Mouse (Mus musculus): ENCODE results near the gene 5830411N06Rik. TPM values are rescaled to one million over a fixed set of nuclear protein-coding genes. Genes with fewer than 3 reads are reported as not detected.

5830411N06Rik gene
- not detected for polyA plus RNA-seq (2021)

DNA sequence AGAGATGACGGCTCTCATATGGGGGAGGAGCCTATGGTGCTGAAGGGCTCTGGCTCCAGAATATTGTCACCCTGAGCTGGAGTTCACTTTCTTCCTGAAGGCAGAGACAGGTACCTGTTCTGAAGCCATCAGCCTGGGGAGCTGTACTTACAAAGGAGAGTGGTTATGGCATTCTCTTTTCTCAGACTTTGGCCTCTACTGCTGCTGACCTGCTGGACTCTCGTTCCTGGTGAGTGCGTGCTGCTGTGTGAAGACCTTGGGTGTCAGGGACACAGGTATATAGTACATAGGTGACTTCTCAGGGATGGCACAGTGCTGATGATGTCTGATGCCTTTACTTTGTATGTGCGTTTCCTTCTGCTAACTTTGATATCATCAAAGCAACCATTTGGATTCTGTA, at the start of gene 5830411N06Rik:
TSS of gene 5830411N06Rik (plus strand) at position 69 of the 400 bp plus-strand sequence.
- in situ Hi-C loops (cut with MboI; ENCODE audit: low pct_unique_long_range_greater_than_20kb), result no loop called here
- DNase-seq (ENCODE audit: low read depth, low spot score), result no peak
- no peaks in the 10 kb centered on the region for H3K27me3 ChIP-seq
- no peak for TF ChIP-seq CTCF (IDR thresholded peaks at IDR 0.05)
- ChIA-PET POLR2A (interaction anchor here (0.5 kb wide), 1 partner anchor 583 kb away, joined by 3 read pairs; no protein-coding TSS in a partner anchor), CTCF (no interaction called here)
- ATAC-seq, result no peak

DNA sequence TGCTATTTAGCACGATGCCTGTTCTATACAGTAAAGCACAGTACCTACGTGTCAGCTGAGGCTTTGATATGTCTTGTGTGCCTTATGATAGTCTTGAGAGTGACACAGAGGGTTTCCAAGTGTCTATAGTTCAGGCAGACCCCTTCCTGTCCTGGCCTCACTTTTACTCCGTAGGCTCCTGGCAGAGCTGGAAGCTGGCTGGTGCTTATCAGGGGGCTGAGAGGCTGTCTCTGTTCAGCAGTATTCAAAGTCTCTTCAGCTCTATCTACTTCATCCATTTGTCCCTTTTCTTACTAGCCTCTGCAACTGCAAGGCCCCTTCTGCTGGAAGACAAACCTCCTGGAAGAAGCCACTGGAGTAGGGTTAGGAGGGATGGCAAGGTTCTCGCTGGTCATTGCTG, 46.0 kb upstream of the 5830411N06Rik start:
- in situ Hi-C loops (cut with MboI; ENCODE audit: low pct_unique_long_range_greater_than_20kb), result no loop called here
- CTCF ChIA-PET, result no interaction called here

DNA sequence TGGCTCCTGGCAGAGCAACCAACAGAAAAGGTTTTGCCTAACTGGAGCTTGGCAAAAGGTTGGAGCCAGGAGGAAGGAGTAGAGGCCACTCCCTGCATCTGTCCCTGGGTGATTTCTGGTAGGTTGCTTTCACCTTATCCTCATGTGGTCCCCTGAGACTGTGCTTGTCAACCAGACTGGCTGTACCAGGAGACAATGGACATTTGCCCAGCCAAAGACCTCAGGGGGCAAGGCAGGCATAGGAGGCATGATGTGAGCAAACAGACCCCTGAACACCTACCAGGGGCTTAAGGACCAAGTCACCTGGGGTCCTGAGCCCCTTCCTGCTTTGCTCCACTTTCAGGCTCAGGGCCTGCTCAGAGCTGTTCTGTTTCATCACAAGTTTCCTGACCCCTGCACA, 41.2 kb upstream of the 5830411N06Rik start, which contains the start of gene Olfr524:
TSS of gene Olfr524 (minus strand) at position 101 of the 400 bp plus-strand sequence.
- ATAC-seq (no peak), DNase-seq (ENCODE audit: low read depth, low spot score) (no peak)

More for the DNA sequence above, 46.0 kb upstream of the 5830411N06Rik start:
- ATAC-seq (no peak), DNase-seq (ENCODE audit: low read depth, low spot score) (no peak)
- no peaks in the 10 kb centered on the region for H3K27me3 ChIP-seq
- POLR2A ChIA-PET, result no interaction called here
- no peak for TF ChIP-seq CTCF (IDR thresholded peaks at IDR 0.05)

DNA sequence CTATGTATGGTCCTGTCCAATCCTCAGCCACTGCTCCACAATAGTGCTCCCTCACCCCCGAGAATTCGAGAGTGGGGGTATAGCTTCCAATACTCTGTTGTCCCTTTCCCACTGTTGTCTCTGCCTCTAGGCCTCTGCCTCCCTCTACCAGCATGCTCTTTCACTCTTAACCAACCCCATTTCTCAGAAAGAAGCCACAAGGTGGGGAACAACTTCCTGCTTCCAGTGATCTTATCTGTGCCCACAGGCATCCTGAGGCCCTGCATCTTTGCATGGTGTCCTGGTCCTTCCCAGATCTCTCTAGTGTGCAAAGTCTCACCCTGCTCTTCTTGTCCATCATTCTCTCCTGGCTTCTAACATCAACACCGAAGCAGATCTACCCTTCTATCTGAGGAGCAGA, 40.2 kb upstream of the 5830411N06Rik start:
- CTCF ChIA-PET, result interaction anchor here (3.3 kb wide), 1 partner anchor 19 kb away, joined by 11 read pairs; no protein-coding TSS in a partner anchor
- TF ChIP-seq CTCF (IDR thresholded peaks at IDR 0.05), result no peak
- in situ Hi-C loops (cut with MboI; ENCODE audit: low pct_unique_long_range_greater_than_20kb), result no loop called here

More for the DNA sequence above, 41.2 kb upstream of the 5830411N06Rik start, which contains the start of gene Olfr524:
- no peak for TF ChIP-seq CTCF (IDR thresholded peaks at IDR 0.05)
- in situ Hi-C loops (cut with MboI; ENCODE audit: low pct_unique_long_range_greater_than_20kb), result no loop called here
- ChIA-PET POLR2A (no interaction called here), CTCF (interaction anchor here (3.3 kb wide), 1 partner anchor 18 kb away, joined by 11 read pairs; no protein-coding TSS in a partner anchor)
- peaks cover 9% of the 10 kb centered on the region for H3K27me3 ChIP-seq

DNA sequence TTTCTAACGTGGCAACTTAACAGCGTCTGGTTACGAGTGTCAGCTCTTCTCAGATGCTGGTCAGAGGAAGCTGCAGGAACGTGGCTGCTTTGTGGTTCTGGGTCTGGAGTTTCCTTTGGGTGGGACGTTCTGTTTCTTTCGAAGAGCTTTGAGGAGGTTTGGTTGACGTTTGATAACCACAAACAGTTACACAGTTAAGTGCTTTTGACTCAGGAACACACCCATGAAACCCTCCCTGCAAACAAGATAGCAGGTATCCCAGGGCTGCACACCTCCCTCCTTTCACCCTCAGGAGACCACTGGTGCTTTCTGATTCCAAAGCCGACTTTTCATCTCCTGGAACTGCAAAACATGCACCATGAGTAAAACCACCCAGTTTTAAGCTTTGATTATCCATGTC, 38.9 kb upstream of the 5830411N06Rik start:
- no peak for ATAC-seq
- TF ChIP-seq CTCF (IDR thresholded peaks at IDR 0.05), result no peak
- DNase-seq (ENCODE audit: low read depth, low spot score), result no peak
- CTCF ChIA-PET, result interaction anchor here (3.3 kb wide), 1 partner anchor 20 kb away, joined by 11 read pairs; no protein-coding TSS in a partner anchor
- POLR2A ChIA-PET, result no interaction called here
- H3K27me3 ChIP-seq, result peaks cover 9% of the 10 kb centered on the region
- in situ Hi-C loops (cut with MboI; ENCODE audit: low pct_unique_long_range_greater_than_20kb), result no loop called here

More for the DNA sequence above, 40.2 kb upstream of the 5830411N06Rik start:
- POLR2A ChIA-PET, result no interaction called here
- ATAC-seq (no peak), DNase-seq (ENCODE audit: low read depth, low spot score) (no peak)
- H3K27me3 ChIP-seq, result peaks cover 9% of the 10 kb centered on the region

DNA sequence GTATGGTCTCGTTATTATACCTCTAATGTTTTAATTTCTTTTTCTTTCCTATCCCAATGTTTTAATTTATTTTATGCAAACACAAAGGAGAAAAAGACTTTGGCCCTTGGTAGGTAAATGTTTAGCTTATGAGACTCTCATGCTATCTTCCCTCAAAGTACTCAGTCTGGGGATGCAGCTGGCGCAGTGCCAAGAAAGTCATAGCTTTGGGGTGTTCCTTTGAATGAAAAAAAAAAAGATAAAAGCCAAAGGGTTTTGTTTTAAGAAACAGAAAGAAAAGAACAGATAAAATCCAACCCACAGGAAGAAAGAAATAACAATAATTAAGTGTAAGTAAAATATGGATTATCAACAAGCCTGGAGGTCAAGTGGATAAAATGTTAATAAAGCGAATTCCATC, 38.4 kb upstream of the 5830411N06Rik start:
- ChIA-PET POLR2A (no interaction called here), CTCF (interaction anchor here (3.3 kb wide), 1 partner anchor 21 kb away, joined by 11 read pairs; no protein-coding TSS in a partner anchor)
- H3K27me3 ChIP-seq, result peaks cover 9% of the 10 kb centered on the region
- in situ Hi-C loops (cut with MboI; ENCODE audit: low pct_unique_long_range_greater_than_20kb), result no loop called here
- DNase-seq (ENCODE audit: low read depth, low spot score) (no peak), ATAC-seq (no peak)
- TF ChIP-seq CTCF (IDR thresholded peaks at IDR 0.05), result no peak

DNA sequence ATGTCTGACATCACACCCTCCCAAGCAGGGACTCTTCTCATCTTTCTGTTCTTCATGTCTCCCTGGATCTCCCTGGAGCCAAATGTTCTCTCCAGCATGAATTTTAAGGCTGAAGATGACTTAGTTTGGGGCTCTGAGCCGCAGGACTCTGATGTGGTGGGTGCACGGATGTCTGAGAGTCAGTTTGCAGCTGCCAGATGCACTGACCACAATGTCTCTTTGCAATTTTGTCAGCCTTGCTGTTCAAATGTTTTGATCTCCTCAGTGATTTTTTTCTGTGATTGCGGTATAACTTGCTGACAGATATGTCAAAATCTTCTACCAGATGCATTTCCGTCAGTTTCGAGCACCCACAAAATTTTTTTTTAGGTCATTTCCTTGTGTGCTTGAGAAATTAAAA, 33.2 kb upstream of the 5830411N06Rik start:
- no peak for DNase-seq (ENCODE audit: low read depth, low spot score)
- ATAC-seq, result no peak
- POLR2A ChIA-PET, result no interaction called here
- TF ChIP-seq CTCF (IDR thresholded peaks at IDR 0.05), result no peak
- CTCF ChIA-PET, result interaction anchor here (1.4 kb wide), 1 partner anchor 73 kb away, joined by 3 read pairs; no protein-coding TSS in a partner anchor
- in situ Hi-C loops (cut with MboI; ENCODE audit: low pct_unique_long_range_greater_than_20kb), result no loop called here
- H3K27me3 ChIP-seq, result peaks cover 12% of the 10 kb centered on the region

DNA sequence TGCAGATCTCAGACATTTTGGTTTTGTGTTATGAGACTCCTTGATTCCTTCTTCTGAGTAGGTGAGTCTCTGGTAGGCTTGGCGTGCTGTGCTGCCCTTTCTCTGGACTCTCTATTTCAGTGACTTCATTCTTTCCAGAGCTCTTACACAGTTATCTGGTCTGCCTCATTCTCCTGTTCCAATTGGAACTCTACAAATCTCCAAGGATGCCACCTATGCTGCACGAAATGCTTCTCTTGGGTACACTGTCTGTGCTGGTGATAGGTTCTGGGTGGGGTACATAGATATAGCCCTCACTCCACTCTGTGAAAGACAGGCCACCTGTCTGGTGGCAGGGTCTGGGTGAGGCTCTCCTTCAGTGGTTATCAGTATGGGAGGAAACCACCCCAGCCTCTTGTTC, 29.1 kb upstream of the 5830411N06Rik start, which contains the start of gene Cd163l1:
TSS of gene Cd163l1 (plus strand) at position 301 of the 400 bp plus-strand sequence.
- in situ Hi-C loops (cut with MboI; ENCODE audit: low pct_unique_long_range_greater_than_20kb), result no loop called here
- H3K27me3 ChIP-seq, result peaks cover 7% of the 10 kb centered on the region

DNA sequence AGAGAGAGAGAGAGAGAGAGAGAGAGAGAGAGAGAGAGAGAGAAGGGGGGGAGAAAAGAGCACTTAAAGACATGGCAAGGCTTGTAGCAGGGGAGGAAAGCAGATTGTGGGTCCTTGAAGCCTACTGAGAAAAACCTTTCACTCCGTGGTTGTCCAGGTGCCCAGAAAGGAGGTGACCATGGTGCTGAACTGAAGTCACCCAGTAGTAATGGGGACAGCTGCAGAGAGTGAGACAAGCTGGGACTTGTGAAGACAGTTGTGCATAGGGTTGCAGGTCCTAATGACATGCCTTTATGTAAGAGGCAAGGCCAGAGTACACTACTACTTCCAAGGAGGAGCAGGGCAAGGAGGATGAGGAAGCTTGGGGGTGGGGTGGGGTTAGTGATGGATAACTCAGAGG, 27.8 kb upstream of the 5830411N06Rik start:
- in situ Hi-C loops (cut with MboI; ENCODE audit: low pct_unique_long_range_greater_than_20kb), result no loop called here
- ATAC-seq, result no peak
- no peak for DNase-seq (ENCODE audit: low read depth, low spot score)
- CTCF ChIA-PET, result no interaction called here
- POLR2A ChIA-PET, result no interaction called here
- TF ChIP-seq CTCF (IDR thresholded peaks at IDR 0.05), result no peak
- H3K27me3 ChIP-seq, result peaks cover 7% of the 10 kb centered on the region

More for the DNA sequence above, 29.1 kb upstream of the 5830411N06Rik start, which contains the start of gene Cd163l1:
- no peak for ATAC-seq
- no peak for TF ChIP-seq CTCF (IDR thresholded peaks at IDR 0.05)
- POLR2A ChIA-PET, result no interaction called here
- CTCF ChIA-PET, result no interaction called here
- DNase-seq (ENCODE audit: low read depth, low spot score), result no peak

DNA sequence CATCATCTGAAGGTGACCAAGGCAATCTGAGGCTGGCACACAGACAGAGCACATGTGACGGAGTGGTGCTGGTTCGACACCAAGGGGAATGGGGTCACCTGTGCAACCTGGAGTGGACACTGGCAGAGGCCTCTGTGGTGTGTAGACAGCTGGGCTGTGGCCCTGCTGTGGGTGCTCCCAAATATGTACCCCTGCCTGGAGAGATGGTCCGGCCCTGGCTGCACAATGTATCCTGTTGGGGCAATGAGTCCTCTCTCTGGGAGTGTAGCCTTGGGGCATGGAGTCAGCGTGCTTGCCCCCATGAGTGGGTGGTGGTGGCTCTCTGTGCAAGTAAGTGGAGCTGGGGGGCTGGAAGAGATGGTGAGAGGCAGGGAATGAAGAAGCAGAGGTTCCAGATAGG, 26.7 kb upstream of the 5830411N06Rik start:
- DNase-seq (ENCODE audit: low read depth, low spot score) (no peak), ATAC-seq (no peak)
- TF ChIP-seq CTCF (IDR thresholded peaks at IDR 0.05), result no peak
- ChIA-PET CTCF (no interaction called here), POLR2A (no interaction called here)
- H3K27me3 ChIP-seq, result peaks cover 3% of the 10 kb centered on the region
- in situ Hi-C loops (cut with MboI; ENCODE audit: low pct_unique_long_range_greater_than_20kb), result no loop called here

DNA sequence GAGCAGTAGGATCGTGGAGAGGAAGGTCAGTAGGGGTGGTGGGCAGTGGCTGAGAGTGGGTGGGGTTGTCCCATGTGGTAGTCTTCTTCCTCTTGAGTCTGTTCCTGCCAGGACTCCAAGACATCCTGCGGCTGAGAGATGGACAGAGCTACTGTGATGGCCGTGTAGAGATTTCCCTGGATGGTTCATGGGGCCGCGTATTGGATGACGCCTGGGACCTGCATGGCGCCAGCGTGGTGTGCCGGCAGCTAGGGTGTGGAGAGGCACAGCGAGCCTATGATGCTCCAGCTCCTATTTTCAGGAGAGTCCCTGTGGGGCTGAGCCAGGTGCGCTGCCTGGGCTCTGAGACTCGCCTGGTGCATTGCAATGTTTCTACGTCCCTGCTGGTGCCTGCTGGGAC, 22.9 kb upstream of the 5830411N06Rik start:
- H3K27me3 ChIP-seq, result no peaks in the 10 kb centered on the region
- POLR2A ChIA-PET, result no interaction called here
- in situ Hi-C loops (cut with MboI; ENCODE audit: low pct_unique_long_range_greater_than_20kb), result no loop called here
- no peak for TF ChIP-seq CTCF (IDR thresholded peaks at IDR 0.05)
- DNase-seq (ENCODE audit: low read depth, low spot score) (no peak), ATAC-seq (no peak)
- CTCF ChIA-PET, result no interaction called here

DNA sequence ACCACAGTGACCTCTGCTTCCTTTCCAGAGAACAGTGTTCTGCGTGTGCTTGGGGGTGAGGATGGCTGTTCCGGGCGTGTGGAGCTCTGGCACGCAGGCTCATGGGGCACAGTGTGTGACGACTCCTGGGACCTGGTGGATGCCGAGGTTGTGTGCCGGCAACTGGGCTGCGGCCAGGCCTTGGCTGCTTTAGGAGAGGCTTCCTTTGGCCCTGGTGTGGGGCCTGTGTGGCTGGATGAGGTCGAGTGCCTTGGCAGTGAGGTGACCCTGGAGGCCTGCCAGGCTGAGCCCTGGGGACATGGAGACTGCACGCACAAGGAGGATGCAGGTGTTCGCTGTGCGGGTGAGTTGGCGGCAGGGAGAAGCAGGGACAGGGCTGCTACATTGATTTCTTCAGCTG, 18.6 kb upstream of the 5830411N06Rik start:
- CTCF ChIA-PET, result interaction anchor here (0.7 kb wide), 1 partner anchor 128 kb away, joined by 3 read pairs; no protein-coding TSS in a partner anchor
- POLR2A ChIA-PET, result no interaction called here

More for the DNA sequence above, 18.6 kb upstream of the 5830411N06Rik start:
- H3K27me3 ChIP-seq, result no peaks in the 10 kb centered on the region
- TF ChIP-seq CTCF (IDR thresholded peaks at IDR 0.05), result no peak
- ATAC-seq, result no peak
- in situ Hi-C loops (cut with MboI; ENCODE audit: low pct_unique_long_range_greater_than_20kb), result no loop called here
- no peak for DNase-seq (ENCODE audit: low read depth, low spot score)
